Mouse (Mus musculus): ENCODE data around the gene Sbk2. TPM values are rescaled to one million over a fixed set of nuclear protein-coding genes. Genes with fewer than 3 reads are reported as not detected.
A peak's percentile ranks its signal among the peaks of the same experiment; 100 is the strongest.
"Not testable (repeated sequence)": the region's sequence is repeated elsewhere in the genome, so short reads cannot be mapped to it uniquely, and the experiment has no call there.

Sbk2 gene
- polyA plus RNA-seq (2016; fragmentation: Nextera tagmentation; extraction: Ambion mirVana) = 0.29 and 0.51 TPM in 2 replicates

- peak; percentile 44 for ATAC-seq (ENCODE audit: insufficient number of reproducible peaks, insufficient read depth, low FRiP score, low TSS enrichment, low read depth)
- WGBS = 7% methylated on average over 10 of the region's 10 CpGs
- H3K4me3 ChIP-seq (replicated peaks) = no peak within 1 kb of the TSS
Observed at GRCm38 (mm10) chr7:4964272-4964671, at the start of gene Sbk2. Sbk2 (minus strand) TSS chr7:4964406.

GRCm38 (mm10) chr7:5012681-5013513 lies 48.7 kb upstream of the Sbk2 start:
- Histone ChIP-seq H3K4me2 (peak overlapping the region; percentile 61), H3K9ac (replicated peaks) (no peak overlapping the region), H3K27ac (no peak overlapping the region), H3K9me3 (peaks cover 7% of the 10 kb centered on the region; the same call in 1 of the 2 replicates), H3K4me3 (replicated peaks) (0 out of 2 replicates have a peak overlapping the region, but pooled peaks have one; percentile 66), H3K36me3 (peaks cover 63% of the 10 kb centered on the region), H3K27me3 (no peaks in the 10 kb centered on the region), H3K4me1 (replicated peaks) (0 out of 2 replicates have a peak, but pooled peaks cover 5% of the 10 kb centered on the region)
- 92% methylated on average over 27 of the region's 27 CpGs for WGBS
- ATAC-seq (ENCODE audit: insufficient number of reproducible peaks, insufficient read depth, low FRiP score, low TSS enrichment, low read depth) = no peak

More at GRCm38 (mm10) chr7:4964272-4964671, at the start of gene Sbk2:
- Histone ChIP-seq H3K27ac (no peak within 1 kb of the TSS), H3K4me2 (peak within 1 kb of the TSS; percentile 15; the same call in 1 of the 2 replicates), H3K36me3 (no peaks in the 10 kb centered on the region), H3K9ac (replicated peaks) (no peak within 1 kb of the TSS), H3K4me1 (replicated peaks) (no peaks in the 10 kb centered on the region), H3K9me3 (no peaks in the 10 kb centered on the region), H3K27me3 (peaks cover 6% of the 10 kb centered on the region)

- ATAC-seq (ENCODE audit: insufficient number of reproducible peaks, insufficient read depth, low FRiP score, low TSS enrichment, low read depth) = no peak
- Histone ChIP-seq H3K9me3 (peaks cover 7% of the 10 kb centered on the region; the same call in 1 of the 2 replicates), H3K4me3 (replicated peaks) (no peak overlapping the region), H3K9ac (replicated peaks) (no peak overlapping the region), H3K4me2 (no peak overlapping the region), H3K4me1 (replicated peaks) (no peaks in the 10 kb centered on the region), H3K27me3 (no peaks in the 10 kb centered on the region), H3K36me3 (peaks cover 72% of the 10 kb centered on the region), H3K27ac (no peak overlapping the region)
- WGBS = 95% methylated on average over 26 of the region's 26 CpGs
Observed at GRCm38 (mm10) chr7:5008229-5008628, 44.0 kb upstream of the Sbk2 start.

- not testable (repeated sequence) for H3K9ac ChIP-seq (replicated peaks); H3K27me3 ChIP-seq; H3K27ac ChIP-seq; H3K4me3 ChIP-seq (replicated peaks); H3K4me1 ChIP-seq (replicated peaks); H3K4me2 ChIP-seq; ATAC-seq (ENCODE audit: insufficient number of reproducible peaks, insufficient read depth, low FRiP score, low TSS enrichment, low read depth); H3K9me3 ChIP-seq
- 71% methylated on average over 8 of the region's 8 CpGs for WGBS
- H3K36me3 ChIP-seq = peaks cover 18% of the 10 kb centered on the region
Observed at GRCm38 (mm10) chr7:5002876-5003275, 38.7 kb upstream of the Sbk2 start.

GRCm38 (mm10) chr7:4999876-5000275 lies 35.7 kb upstream of the Sbk2 start:
- H3K36me3 ChIP-seq = no peaks in the 10 kb centered on the region
- H3K27ac ChIP-seq = no peak overlapping the region
- H3K9ac ChIP-seq (replicated peaks) = no peak overlapping the region
- peaks cover 13% of the 10 kb centered on the region for H3K4me1 ChIP-seq (replicated peaks)
- H3K9me3 ChIP-seq = 0 out of 2 replicates have a peak, but pooled peaks cover 6% of the 10 kb centered on the region
- peaks cover 5% of the 10 kb centered on the region for H3K27me3 ChIP-seq
- 68% methylated on average over 2 of the region's 2 CpGs for WGBS
- no peak for ATAC-seq (ENCODE audit: insufficient number of reproducible peaks, insufficient read depth, low FRiP score, low TSS enrichment, low read depth)
- H3K4me2 ChIP-seq = no peak overlapping the region
- no peak overlapping the region for H3K4me3 ChIP-seq (replicated peaks)

GRCm38 (mm10) chr7:4996934-4997333 lies 32.7 kb upstream of the Sbk2 start:
- Histone ChIP-seq H3K4me3 (replicated peaks) (peak overlapping the region; percentile 59), H3K4me1 (replicated peaks) (peaks cover 25% of the 10 kb centered on the region), H3K9me3 (0 out of 2 replicates have a peak, but pooled peaks cover 13% of the 10 kb centered on the region), H3K36me3 (peaks cover 24% of the 10 kb centered on the region), H3K27ac (no peak overlapping the region), H3K27me3 (peaks cover 33% of the 10 kb centered on the region), H3K9ac (replicated peaks) (peak overlapping the region; percentile 74; the same call in 1 of the 2 replicates), H3K4me2 (peak overlapping the region; percentile 83)
- ATAC-seq (ENCODE audit: insufficient number of reproducible peaks, insufficient read depth, low FRiP score, low TSS enrichment, low read depth) = no peak
- WGBS = 70% methylated on average over 8 of the region's 8 CpGs

GRCm38 (mm10) chr7:4996003-4996895 lies 32.0 kb upstream of the Sbk2 start, which contains the start of gene Zfp579:
Zfp579 (minus strand) TSS chr7:4996158.
- Histone ChIP-seq H3K4me2 (peak within 1 kb of the TSS; percentile 83), H3K27me3 (peaks cover 33% of the 10 kb centered on the region), H3K27ac (0 out of 2 replicates have a peak within 1 kb of the TSS, but pooled peaks have one; percentile 45), H3K36me3 (peaks cover 31% of the 10 kb centered on the region), H3K4me1 (replicated peaks) (peaks cover 25% of the 10 kb centered on the region), H3K9me3 (peaks cover 15% of the 10 kb centered on the region), H3K4me3 (replicated peaks) (peak within 1 kb of the TSS; percentile 59), H3K9ac (replicated peaks) (peak within 1 kb of the TSS; percentile 74)
- WGBS = 5% methylated on average over 24 of the region's 26 CpGs
- peak; percentile 75 for ATAC-seq (ENCODE audit: insufficient number of reproducible peaks, insufficient read depth, low FRiP score, low TSS enrichment, low read depth)

- H3K27ac ChIP-seq = no peak overlapping the region
- peak; percentile 75 for ATAC-seq (ENCODE audit: insufficient number of reproducible peaks, insufficient read depth, low FRiP score, low TSS enrichment, low read depth)
- peak overlapping the region; percentile 74 for H3K9ac ChIP-seq (replicated peaks)
- peak overlapping the region; percentile 83 for H3K4me2 ChIP-seq
- peaks cover 22% of the 10 kb centered on the region for H3K9me3 ChIP-seq
- peaks cover 25% of the 10 kb centered on the region for H3K4me1 ChIP-seq (replicated peaks)
- peaks cover 34% of the 10 kb centered on the region for H3K36me3 ChIP-seq
- peak overlapping the region; percentile 59 for H3K4me3 ChIP-seq (replicated peaks)
- WGBS = 5% methylated on average over 19 of the region's 19 CpGs
- peaks cover 33% of the 10 kb centered on the region for H3K27me3 ChIP-seq
Observed at GRCm38 (mm10) chr7:4995268-4996002, 31.2 kb upstream of the Sbk2 start.

GRCm38 (mm10) chr7:4993999-4994788 lies 30.0 kb upstream of the Sbk2 start:
- no peak for ATAC-seq (ENCODE audit: insufficient number of reproducible peaks, insufficient read depth, low FRiP score, low TSS enrichment, low read depth)
- 50% methylated on average over 59 of the region's 59 CpGs for WGBS
- Histone ChIP-seq H3K27ac (no peak overlapping the region), H3K4me1 (replicated peaks) (peaks cover 25% of the 10 kb centered on the region), H3K4me3 (replicated peaks) (peak overlapping the region; percentile 59), H3K9me3 (peaks cover 26% of the 10 kb centered on the region), H3K9ac (replicated peaks) (peak overlapping the region; percentile 42), H3K4me2 (peak overlapping the region; percentile 83), H3K36me3 (peaks cover 34% of the 10 kb centered on the region), H3K27me3 (peaks cover 33% of the 10 kb centered on the region)

Data from limb, embryonic 12.5 days (tissue).